Mouse (Mus musculus) right cerebral cortex, postnatal 4 days (tissue): Measurements from ENCODE around the gene Col6a4.

Experiments used
- DNase-seq: peaks from one replicate; pipeline ENCODE4 v3.0.0-alpha.2; 2022

Gene Col6a4

GRCm38 (mm10) chr9:105949755-105950154 lies 146.8 kb downstream of the Col6a4 start:
- no peak for DNase-seq

- DNase-seq, result no peak
Observed at GRCm38 (mm10) chr9:105947577-105947976, 149.0 kb downstream of the Col6a4 start.
